Comparison of ENCODE assay signal across 8 mouse cellular contexts in genomic region chr6:83317108-83317741, GRCm38 (mm10). TPM values are rescaled to one million over a fixed set of nuclear protein-coding genes. Genes with fewer than 3 reads are reported as not detected.
A peak's percentile ranks its signal among the peaks of the same experiment; 100 is the strongest.
DNase-seq lines count a peak whose midpoint lies in the region; ATAC-seq lines count a peak whose summit lies in the region.

No protein-coding gene starts in this region.

- ATAC-seq in hindbrain, embryonic 13.5 days (ENCODE audit: low FRiP score) = peak; percentile 99

- H3K4me1 ChIP-seq in hindbrain, embryonic 13.5 days (replicated peaks) = peaks cover 16% of the 10 kb centered on the region

- peak overlapping the region; percentile 89 for H3K9ac ChIP-seq in hindbrain, embryonic 13.5 days

- DNase-seq in R1 (ENCODE audit: low read depth, low spot score) = peak; percentile 96
- peak; percentile 95 to 96 for DNase-seq in cerebellum, postnatal 14 days
- peak; percentile 87 to 90 for DNase-seq in frontal cortex, postnatal 14 days (ENCODE audit: low spot score in 2 of 2)
- peak; percentile 77 to 80 for DNase-seq in layer of hippocampus, postnatal 25 days (ENCODE audit: extremely low spot score in 1 of 2, low spot score in 1 of 2)
- peak; percentile 92 for DNase-seq in lung, postnatal 14 days
- DNase-seq in ovary, postnatal 36 days (ENCODE audit: low spot score) = peak; percentile 85
- DNase-seq in thymus, postnatal 14 days = peak; percentile 96

- H3K4me2 ChIP-seq in hindbrain, embryonic 13.5 days = peak overlapping the region; percentile 86

- H3K9me3 ChIP-seq in hindbrain, embryonic 13.5 days = no peaks in the 10 kb centered on the region

- H3K36me3 ChIP-seq in hindbrain, embryonic 13.5 days = peaks cover 11% of the 10 kb centered on the region

- H3K4me3 ChIP-seq in hindbrain, embryonic 13.5 days = peak overlapping the region; percentile 92

- H3K27ac ChIP-seq in hindbrain, embryonic 13.5 days = peak overlapping the region; percentile 84

- no peaks in the 10 kb centered on the region; the same call in 1 of the 2 replicates for H3K27me3 ChIP-seq in hindbrain, embryonic 13.5 days

- WGBS in hindbrain, embryonic 13.5 days = under 1% methylated on average over 52 of the region's 52 CpGs

RNA-seq across cellular contexts. Expression of gene Mthfd2, which starts 8.5 kb away (rescaled TPM):
- 23.8 and 26.3 TPM in 2 replicates for polyA plus RNA-seq in hindbrain, embryonic 13.5 days (2015; fragmentation: Nextera tagmentation; extraction: Ambion mirVana)
- 1 to 10 TPM; 5.3 to 7.2 TPM for total RNA-seq in layer of hippocampus, postnatal 25 days (2021)

RNA-seq across cellular contexts. Expression of gene Mob1a, which starts 8.6 kb away (rescaled TPM):
- 27.3 and 27.6 TPM in 2 replicates for polyA plus RNA-seq in hindbrain, embryonic 13.5 days (2015; fragmentation: Nextera tagmentation; extraction: Ambion mirVana)
- total RNA-seq in layer of hippocampus, postnatal 25 days (2021) = 10 to 100 TPM; 19.3 to 19.5 TPM

RNA-seq across cellular contexts. Expression of gene Bola3, which starts 31.7 kb away (rescaled TPM):
- 62.2 and 68.7 TPM in 2 replicates for polyA plus RNA-seq in hindbrain, embryonic 13.5 days (2015; fragmentation: Nextera tagmentation; extraction: Ambion mirVana)
- 10 to 100 TPM; 49.2 to 51.6 TPM for total RNA-seq in layer of hippocampus, postnatal 25 days (2021)

Comparison
In these comparisons a context has a peak if more than half of its experiments do, and no peak if none do; other contexts are left out.
1. Peak in every context shown above with its lines: DNase-seq, ATAC-seq, H3K4me3 ChIP-seq and H3K27ac ChIP-seq.